Mouse (Mus musculus) intestine, embryonic 14.5 days (tissue): ENCODE data around the gene Atat1. TPM values are rescaled to one million over a fixed set of nuclear protein-coding genes. Genes with fewer than 3 reads are reported as not detected.

ENCODE experiments used
- ATAC-seq: fragments of 200-750 bp; cut with Nextera tagmentation; replicated peaks from 2 replicates; pipeline ENCODE4 v1.8.0; 2017; ENCODE audit warnings: low read depth, moderate number of reproducible peaks, moderate TSS enrichment, moderate library complexity; ENCODE audit not compliant: low FRiP score, low TSS enrichment
- DNase-seq: peaks from one replicate; pipeline ENCODE4 v3.0.0-alpha.2; 2018; ENCODE audit warnings: low spot score
- H3K27ac ChIP-seq: fragments of 300-500 bp; sonication (generic); 2 replicates; pipeline ENCODE4 v1.5.1; 2014; ENCODE audit warnings: low read depth, mild to moderate bottlenecking, control low read depth
- H3K27me3 ChIP-seq: fragments of 300-500 bp; sonication (generic); replicated peaks from 2 replicates; pipeline ENCODE4 v1.6.1; 2014; ENCODE audit warnings: low read length, control low read depth; ENCODE audit not compliant: control insufficient read depth, insufficient read depth
- H3K36me3 ChIP-seq: fragments of 300-500 bp; sonication (generic); 2 replicates; pipeline ENCODE4 v1.6.1; 2014; ENCODE audit warnings: low read length, control low read depth; ENCODE audit not compliant: control insufficient read depth, insufficient read depth
- H3K4me1 ChIP-seq: fragments of 300-500 bp; sonication (generic); replicated peaks from 2 replicates; pipeline ENCODE4 v1.6.1; 2014; ENCODE audit warnings: low read length, control low read depth, mixed read lengths; ENCODE audit not compliant: control insufficient read depth, insufficient read depth
- H3K4me2 ChIP-seq: fragments of 300-500 bp; sonication (generic); 2 replicates; pipeline ENCODE4 v1.6.1; 2014; ENCODE audit warnings: low read length
- H3K4me3 ChIP-seq: fragments of 300-500 bp; sonication (generic); 2 replicates; pipeline ENCODE4 v1.5.1; 2014; ENCODE audit warnings: low read depth, low read length, control low read depth, mixed read lengths
- H3K9ac ChIP-seq: fragments of 300-500 bp; sonication (generic); 2 replicates; pipeline ENCODE4 v1.6.1; 2014; ENCODE audit warnings: mild to moderate bottlenecking, low read length
- H3K9me3 ChIP-seq: fragments of 300-500 bp; sonication (generic); 2 replicates; pipeline ENCODE4 v1.6.1; 2016; ENCODE audit warnings: low read length, control low read depth; ENCODE audit not compliant: control insufficient read depth
- WGBS: fragments of 180-500 bp; shearing (Covaris S2); extraction: QIAGEN DNeasy Blood & Tissue Kit; methylation state at CpG from one replicate; pipeline ENCODE4 v1.1.7; 2014; 5-methylcytosine and 5-hydroxymethylcytosine counted together
- polyA plus RNA-seq: library from polyadenylated mRNA; unstranded; fragments of >200 nt; fragmentation: Nextera tagmentation; extraction: Ambion mirVana; gene quantifications from 2 replicates; pipeline ENCODE4 v1.2.1, GENCODE M21; 2014

Gene Atat1
- polyA plus RNA-seq, 1 experiment from 2014 or later, result 68.5 TPM

GRCm38 (mm10) chr17:35870884-35871696 is 38.8 kb downstream of the Atat1 start:
- 72% methylated on average over 8 of the region's 8 CpGs for WGBS
- H3K9ac ChIP-seq, result no peak overlapping the region

GRCm38 (mm10) chr17:35870151-35870883 is 39.6 kb downstream of the Atat1 start:
- no peaks in the 10 kb centered on the region for H3K27me3 ChIP-seq
- H3K36me3 ChIP-seq, result peaks cover 23% of the 10 kb centered on the region
- H3K9me3 ChIP-seq, result 0 out of 2 replicates have a peak, but pooled peaks cover 5% of the 10 kb centered on the region
- H3K4me2 ChIP-seq, result peak overlapping the region; percentile 92
- peak overlapping the region; percentile 62; the same call in 1 of the 2 replicates for H3K9ac ChIP-seq
- H3K4me1 ChIP-seq, result peaks cover 44% of the 10 kb centered on the region
- WGBS, result 35% methylated on average over 9 of the region's 9 CpGs
- peak overlapping the region; percentile 68 for H3K4me3 ChIP-seq
- H3K27ac ChIP-seq, result peak overlapping the region; percentile 77
- ATAC-seq (no peak; the same call in 1 of the 2 replicates), DNase-seq (peak; percentile 56)

More at GRCm38 (mm10) chr17:35870884-35871696, 38.8 kb downstream of the Atat1 start:
- no peaks in the 10 kb centered on the region for H3K27me3 ChIP-seq
- H3K27ac ChIP-seq, result peak overlapping the region; percentile 77
- DNase-seq (no peak), ATAC-seq (no peak)
- peaks cover 44% of the 10 kb centered on the region for H3K4me1 ChIP-seq
- peaks cover 28% of the 10 kb centered on the region for H3K36me3 ChIP-seq
- peak overlapping the region; percentile 92 for H3K4me2 ChIP-seq
- H3K9me3 ChIP-seq, result 0 out of 2 replicates have a peak, but pooled peaks cover 5% of the 10 kb centered on the region
- H3K4me3 ChIP-seq, result peak overlapping the region; percentile 68

DNA sequence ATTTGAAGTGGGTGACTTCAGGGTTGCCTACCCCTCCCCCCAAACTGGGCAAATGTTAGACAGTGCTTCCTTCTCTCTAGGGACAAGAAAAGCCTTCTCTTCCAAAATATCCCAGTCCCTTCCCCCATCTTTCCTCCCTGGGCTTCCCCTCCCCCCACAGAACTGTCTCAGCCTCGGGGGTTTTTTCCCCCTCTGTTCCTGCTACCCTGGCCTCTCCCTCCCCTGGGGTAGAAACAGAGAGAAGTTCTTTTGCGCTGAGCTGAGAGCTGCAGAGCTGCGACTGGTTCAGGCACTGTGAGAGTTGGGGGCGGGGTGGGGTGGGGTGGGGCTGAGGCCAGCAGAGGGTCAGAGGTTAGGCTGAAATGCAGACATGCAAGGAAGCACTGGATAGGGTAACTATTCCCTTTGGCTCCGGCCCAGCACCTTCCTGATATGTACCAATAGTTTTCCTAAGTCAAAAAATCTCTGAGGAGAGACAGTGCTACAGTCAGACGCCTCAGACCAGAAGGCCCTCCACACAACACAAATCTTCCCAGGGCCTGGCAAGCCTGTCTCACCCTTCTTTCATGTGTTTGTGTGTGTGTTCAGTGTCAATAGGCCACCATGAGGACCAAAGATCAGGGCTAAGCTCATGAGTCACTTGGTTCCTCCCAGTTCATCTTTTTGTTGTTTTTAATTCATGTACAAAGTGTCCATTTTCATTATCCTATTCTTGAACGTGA is 40.4 kb downstream of the Atat1 start:
- H3K9ac ChIP-seq, result peak overlapping the region; percentile 62
- H3K27ac ChIP-seq, result peak overlapping the region; percentile 77
- ATAC-seq, result no peak
- peak; percentile 57 for DNase-seq
- peaks cover 15% of the 10 kb centered on the region for H3K36me3 ChIP-seq
- H3K4me1 ChIP-seq, result peaks cover 51% of the 10 kb centered on the region
- peak overlapping the region; percentile 92 for H3K4me2 ChIP-seq
- 0 out of 2 replicates have a peak, but pooled peaks cover 5% of the 10 kb centered on the region for H3K9me3 ChIP-seq
- WGBS, result 4% methylated on average over 7 of the region's 7 CpGs
- H3K4me3 ChIP-seq, result peak overlapping the region; percentile 68
- H3K27me3 ChIP-seq, result no peaks in the 10 kb centered on the region

- peaks cover 9% of the 10 kb centered on the region for H3K36me3 ChIP-seq
- H3K4me1 ChIP-seq, result peaks cover 53% of the 10 kb centered on the region
- DNase-seq (no peak), ATAC-seq (no peak)
- H3K9ac ChIP-seq, result peak overlapping the region; percentile 62
- 6% methylated on average over 7 of the region's 7 CpGs for WGBS
- H3K27me3 ChIP-seq, result no peaks in the 10 kb centered on the region
- H3K4me3 ChIP-seq, result peak overlapping the region; percentile 68
- 0 out of 2 replicates have a peak, but pooled peaks cover 5% of the 10 kb centered on the region for H3K9me3 ChIP-seq
- H3K27ac ChIP-seq, result peak overlapping the region; percentile 77
- H3K4me2 ChIP-seq, result peak overlapping the region; percentile 92
These were observed 40.9 kb downstream of the Atat1 start for GRCm38 (mm10) chr17:35868961-35869345.

DNA sequence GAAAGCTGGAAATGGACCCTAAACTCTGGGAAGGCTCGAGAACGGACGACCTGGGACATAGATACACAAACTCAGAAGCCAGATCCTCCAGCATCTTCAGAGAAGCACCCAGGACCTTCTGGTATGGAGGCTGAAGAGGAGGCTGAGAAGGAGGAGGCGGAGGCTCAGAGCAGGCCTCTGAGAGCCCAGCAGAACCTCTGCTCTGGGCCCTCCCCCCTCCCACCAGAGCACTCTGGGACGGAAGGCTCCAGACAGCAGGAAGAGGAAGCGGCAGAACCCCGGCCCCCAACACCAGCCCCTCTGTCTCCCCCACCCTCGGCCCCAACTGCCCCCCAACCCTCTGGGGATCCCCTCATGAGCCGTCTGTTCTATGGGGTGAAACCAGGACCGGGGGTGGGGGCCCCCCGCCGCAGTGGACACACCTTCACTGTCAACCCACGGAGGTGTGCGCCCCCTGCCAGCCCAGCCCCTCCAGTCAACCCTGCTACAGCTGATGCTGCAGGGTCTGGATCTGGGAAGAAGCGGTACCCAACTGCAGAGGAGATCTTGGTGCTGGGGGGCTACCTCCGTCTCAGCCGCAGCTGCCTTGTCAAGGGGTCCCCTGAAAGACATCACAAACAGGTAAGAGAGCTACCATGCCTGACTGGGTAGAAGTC is 41.6 kb downstream of the Atat1 start:
- H3K36me3 ChIP-seq, result peaks cover 8% of the 10 kb centered on the region
- H3K9me3 ChIP-seq, result 0 out of 2 replicates have a peak, but pooled peaks cover 5% of the 10 kb centered on the region
- H3K27ac ChIP-seq, result peak overlapping the region; percentile 77; the same call in 1 of the 2 replicates
- H3K27me3 ChIP-seq, result no peaks in the 10 kb centered on the region
- DNase-seq (no peak), ATAC-seq (no peak)
- H3K4me1 ChIP-seq, result peaks cover 50% of the 10 kb centered on the region
- WGBS, result 31% methylated on average over 17 of the region's 17 CpGs
- peak overlapping the region; percentile 62 for H3K9ac ChIP-seq
- H3K4me3 ChIP-seq, result peak overlapping the region; percentile 68
- H3K4me2 ChIP-seq, result peak overlapping the region; percentile 92

DNA sequence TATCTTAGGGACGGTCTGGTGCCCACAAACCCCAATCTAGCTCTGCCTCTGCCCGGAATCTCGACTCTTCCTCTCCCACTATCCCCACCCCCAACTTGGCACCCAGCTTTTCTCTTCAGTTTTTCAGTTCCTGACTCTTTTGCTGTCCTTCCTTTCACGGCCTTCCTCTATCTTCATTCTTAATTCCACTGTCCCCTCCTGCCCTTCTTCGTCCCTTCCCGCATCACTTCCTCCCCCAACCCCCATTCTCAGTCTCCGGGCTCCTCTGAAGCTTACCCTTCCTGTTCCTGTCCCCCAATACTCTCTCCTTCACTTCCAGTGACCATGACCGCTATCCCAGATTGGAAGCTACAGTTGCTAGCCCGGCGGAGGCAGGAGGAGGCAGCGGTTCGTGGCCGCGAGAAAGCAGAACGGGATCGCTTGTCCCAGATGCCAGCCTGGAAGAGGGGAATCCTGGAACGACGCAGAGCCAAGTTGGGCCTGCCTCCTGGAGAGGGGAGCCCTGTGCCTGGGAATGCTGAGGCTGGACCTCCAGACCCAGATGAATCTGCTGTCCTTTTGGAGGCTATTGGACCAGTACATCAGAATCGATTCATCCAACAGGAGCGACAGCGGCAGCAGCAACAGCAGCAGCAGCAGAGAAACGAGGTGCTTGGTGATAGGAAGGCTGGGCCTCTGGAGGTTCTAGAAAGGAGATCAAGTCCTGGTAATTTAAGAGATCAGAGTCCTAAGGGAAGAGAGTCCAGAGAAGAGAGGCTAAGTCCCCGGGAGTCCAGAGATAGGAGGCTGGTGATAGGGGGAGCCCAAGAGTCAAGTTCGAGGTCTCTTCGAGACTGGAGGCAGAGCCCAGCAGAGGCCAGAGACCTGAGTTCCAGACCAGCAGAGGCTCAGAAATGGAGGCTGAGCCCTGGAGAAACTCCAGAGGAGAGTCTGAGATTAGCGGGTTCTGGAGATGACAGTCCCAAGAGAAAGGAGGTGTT is 42.7 kb downstream of the Atat1 start:
- Histone ChIP-seq H3K4me2 (peak overlapping the region; percentile 92), H3K4me1 (peaks cover 50% of the 10 kb centered on the region), H3K27me3 (no peaks in the 10 kb centered on the region), H3K36me3 (peaks cover 8% of the 10 kb centered on the region), H3K27ac (peak overlapping the region; percentile 96), H3K4me3 (peak overlapping the region; percentile 68), H3K9ac (peak overlapping the region; percentile 62), H3K9me3 (0 out of 2 replicates have a peak, but pooled peaks cover 5% of the 10 kb centered on the region)
- 13% methylated on average over 26 of the region's 26 CpGs for WGBS
- DNase-seq, result peak; percentile 63
- ATAC-seq, result no peak

DNA sequence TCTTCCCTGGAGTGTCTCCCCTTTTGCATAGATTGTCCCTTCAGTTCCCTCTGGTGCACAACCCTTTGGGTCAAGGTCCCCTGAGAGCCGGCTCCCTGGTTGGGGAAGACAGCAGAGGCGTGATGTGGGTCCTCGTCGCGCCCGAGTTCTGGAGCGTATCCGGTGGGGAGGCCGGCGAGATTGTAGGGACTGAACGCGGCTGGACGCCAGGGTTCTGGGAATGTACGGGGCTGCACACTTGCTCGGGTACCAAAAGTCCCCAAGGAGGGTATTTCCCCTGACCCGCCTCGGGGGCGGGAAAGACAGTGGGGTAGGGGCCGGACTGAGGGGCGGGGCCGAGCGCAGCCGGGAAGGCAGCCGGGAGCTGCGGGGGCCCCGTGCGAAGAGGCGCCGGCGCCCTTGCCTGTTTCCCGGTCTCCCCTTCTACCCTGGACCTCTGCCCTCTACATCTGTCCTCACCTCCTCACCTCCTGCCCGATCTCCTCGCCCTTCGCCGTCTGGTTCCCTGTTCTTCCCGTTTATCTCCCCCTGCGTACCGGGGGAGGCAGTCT is 43.5 kb downstream of the Atat1 start:
- Histone ChIP-seq H3K4me2 (peak overlapping the region; percentile 92), H3K4me1 (peaks cover 50% of the 10 kb centered on the region), H3K4me3 (peak overlapping the region; percentile 68), H3K36me3 (peaks cover 7% of the 10 kb centered on the region), H3K9me3 (0 out of 2 replicates have a peak, but pooled peaks cover 3% of the 10 kb centered on the region), H3K27me3 (no peaks in the 10 kb centered on the region), H3K27ac (peak overlapping the region; percentile 96), H3K9ac (peak overlapping the region; percentile 62)
- under 1% methylated on average over 38 of the region's 38 CpGs for WGBS
- DNase-seq (peak; percentile 87), ATAC-seq (peak; percentile 39)
